Mouse (Mus musculus): ENCODE data around the gene Dusp23.

DNA sequence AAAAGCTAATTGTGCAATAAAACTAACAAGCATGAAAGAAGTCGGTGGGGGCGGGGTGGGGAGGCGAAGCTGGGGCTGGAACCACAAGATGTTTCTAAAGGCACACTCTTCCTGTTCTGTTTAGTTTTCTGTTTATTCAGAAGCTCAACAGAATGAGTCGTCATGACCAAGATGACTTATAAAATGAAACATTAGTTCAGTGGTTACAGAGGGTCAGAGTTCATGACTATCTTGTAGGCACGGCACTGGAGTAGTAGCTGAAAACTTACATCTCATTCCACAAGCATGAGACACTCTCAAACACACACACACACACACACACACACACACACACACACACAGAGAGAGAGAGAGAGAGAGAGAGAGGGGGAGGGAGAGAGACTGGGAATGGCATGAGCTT lies 3.5 kb upstream of the Dusp23 start:
- TF ChIP-seq CTCF (IDR thresholded peaks at IDR 0.05) (no peak), EP300 (IDR thresholded peaks at IDR 0.05) (no peak)
